Mouse (Mus musculus) B cell, adult 62 days (primary cell): ENCODE results near the gene Krtap9-5. TPM values are rescaled to one million over a fixed set of nuclear protein-coding genes. Genes with fewer than 3 reads are reported as not detected.

Experiments used
- total RNA-seq: library from RNA; stranded (reverse); gene quantifications from 4 replicates; pipeline ENCODE4 v1.2.4, GENCODE M21; 2023

The Krtap9-5 gene
- total RNA-seq: not detected in 4 replicates

GRCm38 (mm10) chr11:99948175-99948574 lies at the start of gene Krtap9-5:
Krtap9-5 (plus strand) TSS chr11:99948475.

GRCm38 (mm10) chr11:99907620-99908019 lies 40.7 kb upstream of the Krtap9-5 start, which contains the start of gene Krtap31-1:
Krtap31-1 (plus strand) TSS chr11:99907920.

GRCm38 (mm10) chr11:99914451-99914850 lies 33.8 kb upstream of the Krtap9-5 start, which contains the start of gene Gm11565:
Gm11565 (plus strand) TSS chr11:99914751.

DNA sequence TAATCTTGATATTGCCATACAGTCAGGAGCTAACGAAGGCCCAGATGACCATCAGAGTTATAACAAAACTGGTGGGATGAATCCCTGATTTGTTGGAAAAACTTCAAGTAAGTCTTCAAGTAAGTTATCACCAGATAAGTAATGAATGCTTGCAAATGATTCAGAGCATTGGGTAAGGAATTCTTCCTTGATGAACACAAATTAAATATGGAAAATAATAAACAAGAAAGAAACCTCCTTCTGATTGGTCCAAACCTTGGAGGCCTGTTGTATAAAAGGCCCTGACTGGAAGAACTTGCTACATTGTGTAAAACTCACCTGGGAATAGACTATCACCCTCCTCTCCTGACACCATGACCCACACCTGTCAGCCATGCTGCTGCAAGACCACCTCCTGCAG lies 12.3 kb upstream of the Krtap9-5 start, which contains the start of gene Krtap31-2:
Gene Krtap31-2, plus strand, starts transcription at position 301 of the 400 bp plus-strand sequence.

GRCm38 (mm10) chr11:99978953-99979352 lies 30.7 kb downstream of the Krtap9-5 start, which contains the start of gene Krtap29-1:
Krtap29-1 (minus strand) TSS chr11:99979053.

GRCm38 (mm10) chr11:99986180-99986647 lies 37.9 kb downstream of the Krtap9-5 start, which contains the start of gene Krtap16-1:
Krtap16-1 (minus strand) TSS chr11:99986597.

GRCm38 (mm10) chr11:99993620-99994383 lies 45.5 kb downstream of the Krtap9-5 start, which contains the start of gene Krtap17-1:
Krtap17-1 (minus strand) TSS chr11:99993994.

Other genes with a start within 250 kb of the Krtap9-5 start
- not detected in 4 replicates for gene Gm14180, start 214.2 kb upstream of the Krtap9-5 start, total RNA-seq
- gene Gm11595, start 175.6 kb upstream of the Krtap9-5 start, total RNA-seq: not detected in 4 replicates
- not detected in 4 replicates for gene Krtap4-8, start 167.8 kb upstream of the Krtap9-5 start, total RNA-seq
- not detected in 4 replicates for gene Krtap4-9, start 163.3 kb upstream of the Krtap9-5 start, total RNA-seq
- not detected in 4 replicates for gene Gm11596, start 155.0 kb upstream of the Krtap9-5 start, total RNA-seq
- not detected in 4 replicates for gene Gm11569, start 149.5 kb upstream of the Krtap9-5 start, total RNA-seq
- not detected in 4 replicates for gene Gm11554, start 144.0 kb upstream of the Krtap9-5 start, total RNA-seq
- not detected in 4 replicates for gene Krtap4-13, start 138.6 kb upstream of the Krtap9-5 start, total RNA-seq
- gene Gm11564, start 132.8 kb upstream of the Krtap9-5 start, total RNA-seq: not detected in 4 replicates
- not detected in 4 replicates for gene 2300003K06Rik, start 110.4 kb upstream of the Krtap9-5 start, total RNA-seq
- not detected in 4 replicates for gene Krtap4-16, start 96.9 kb upstream of the Krtap9-5 start, total RNA-seq
- not detected in 4 replicates for gene Gm11568, start 90.6 kb upstream of the Krtap9-5 start, total RNA-seq
- not detected in 4 replicates for gene Gm11559, start 84.0 kb upstream of the Krtap9-5 start, total RNA-seq
- gene Krtap9-1, start 75.1 kb upstream of the Krtap9-5 start, total RNA-seq: not detected in 4 replicates
- not detected in 4 replicates for gene Gm11567, start 69.3 kb upstream of the Krtap9-5 start, total RNA-seq
- not detected in 4 replicates for gene Krtap31-1, start 40.6 kb upstream of the Krtap9-5 start, total RNA-seq
- gene Gm11565, start 33.7 kb upstream of the Krtap9-5 start, total RNA-seq: not detected in 4 replicates
- gene Krtap31-2, start 12.2 kb upstream of the Krtap9-5 start, total RNA-seq: not detected in 4 replicates
- gene Krtap29-1, start 30.6 kb downstream of the Krtap9-5 start, total RNA-seq: not detected in 4 replicates
- not detected in 4 replicates for gene Krtap16-1, start 38.1 kb downstream of the Krtap9-5 start, total RNA-seq
- not detected in 4 replicates for gene Krtap17-1, start 45.5 kb downstream of the Krtap9-5 start, total RNA-seq
- not detected in 4 replicates for gene Krt33a, start 67.7 kb downstream of the Krtap9-5 start, total RNA-seq
- not detected in 4 replicates for gene Krt33b, start 81.4 kb downstream of the Krtap9-5 start, total RNA-seq
- not detected in 4 replicates for gene Krt34, start 93.1 kb downstream of the Krtap9-5 start, total RNA-seq
- not detected in 4 replicates for gene Krt31, start 102.1 kb downstream of the Krtap9-5 start, total RNA-seq
- not detected in 4 replicates for gene Krt32, start 139.8 kb downstream of the Krtap9-5 start, total RNA-seq
- gene Krt35, start 147.8 kb downstream of the Krtap9-5 start, total RNA-seq: not detected in 4 replicates
- gene Krt36, start 157.2 kb downstream of the Krtap9-5 start, total RNA-seq: not detected in 4 replicates
- not detected in 4 replicates for gene Krt13, start 173.1 kb downstream of the Krtap9-5 start, total RNA-seq
- not detected in 4 replicates for gene Krt15, start 187.5 kb downstream of the Krtap9-5 start, total RNA-seq
- gene Krt19, start 200.2 kb downstream of the Krtap9-5 start, total RNA-seq: 0.47 TPM in 1 of 4 replicates, not detected in the others
- gene Krt9, start 244.8 kb downstream of the Krtap9-5 start, total RNA-seq: not detected in 4 replicates